Mouse (Mus musculus): ENCODE data around the gene Ak5. TPM values are rescaled to one million over a fixed set of nuclear protein-coding genes. Genes with fewer than 3 reads are reported as not detected.
"Not testable (repeated sequence)": the region's sequence is repeated elsewhere in the genome, so short reads cannot be mapped to it uniquely, and the experiment has no call there.

Ak5 gene
- polyA plus RNA-seq, 1 experiment from 2014 or later: 0.09 TPM

DNA sequence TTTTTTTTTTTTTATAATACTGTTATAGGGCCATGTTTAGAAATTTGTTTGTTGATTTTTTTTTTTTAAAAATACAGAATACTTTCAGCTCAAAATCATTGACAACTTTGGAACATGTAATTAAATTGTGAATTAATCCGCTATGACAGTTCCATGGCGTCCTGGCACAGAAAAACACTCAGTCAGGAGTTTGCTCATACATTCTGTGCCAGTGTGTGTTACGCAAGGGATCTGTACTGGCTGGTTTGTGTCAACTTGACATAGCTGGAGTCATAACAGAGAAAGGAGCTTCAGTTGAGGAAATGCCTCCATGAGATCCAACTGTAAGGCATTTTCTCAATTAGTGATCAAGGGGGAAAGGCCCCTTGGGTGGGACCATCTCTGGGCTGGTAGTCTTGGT is 86.3 kb downstream of the Ak5 start:
- not testable (repeated sequence) for H3K27me3 ChIP-seq (ENCODE audit: control insufficient read depth, insufficient read depth, low read depth, low read length); H3K36me3 ChIP-seq (ENCODE audit: control insufficient read depth, insufficient read depth); H3K4me1 ChIP-seq (ENCODE audit: control insufficient read depth, low read depth, low read length); H3K4me2 ChIP-seq (ENCODE audit: low read depth, low read length); H3K27ac ChIP-seq (ENCODE audit: low read length); H3K9me3 ChIP-seq (replicated peaks; ENCODE audit: control insufficient read depth, low read length); H3K4me3 ChIP-seq (ENCODE audit: low read depth, low read length); H3K9ac ChIP-seq (ENCODE audit: low read depth, low read length); ATAC-seq (ENCODE audit: low read depth)
- 67% methylated on average over 3 of the region's 3 CpGs for WGBS (ENCODE audit: insufficient replicate concordance)

DNA sequence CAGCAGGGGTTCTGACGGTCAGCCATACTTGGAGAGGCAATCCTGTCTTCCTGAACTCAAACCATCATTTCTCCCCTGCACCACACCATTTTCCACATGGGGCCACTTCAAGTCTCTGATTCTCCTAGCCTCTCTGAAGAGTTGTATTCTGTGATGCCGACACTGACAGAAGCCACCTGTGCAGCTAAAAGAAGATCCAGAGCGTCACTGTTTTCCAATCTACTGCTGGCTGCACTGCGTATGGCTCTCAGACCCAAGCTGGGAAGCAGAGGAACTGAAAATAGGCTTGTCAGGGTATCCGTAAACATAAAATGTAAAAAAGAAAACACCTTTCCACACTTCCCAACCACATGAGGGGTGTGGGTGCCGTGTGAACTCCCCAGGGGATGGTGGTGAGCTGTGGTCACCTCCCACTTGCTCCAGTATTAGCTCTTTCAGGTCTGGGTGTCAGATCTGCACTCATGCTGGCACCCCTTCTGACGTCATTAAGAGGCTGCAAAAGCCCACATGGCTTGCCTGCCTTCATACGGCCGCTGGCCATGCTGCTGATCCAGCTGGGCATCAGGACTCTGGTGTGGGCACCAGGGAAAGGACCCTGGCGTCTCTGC is 88.1 kb downstream of the Ak5 start:
- no peak overlapping the region for H3K27ac ChIP-seq (ENCODE audit: low read length)
- H3K9me3 ChIP-seq (replicated peaks; ENCODE audit: control insufficient read depth, low read length): no peaks in the 10 kb centered on the region
- H3K4me2 ChIP-seq (ENCODE audit: low read depth, low read length): no peak overlapping the region
- H3K27me3 ChIP-seq (ENCODE audit: control insufficient read depth, insufficient read depth, low read depth, low read length): no peaks in the 10 kb centered on the region
- no peak overlapping the region for H3K4me3 ChIP-seq (ENCODE audit: low read depth, low read length)
- no peak for ATAC-seq (ENCODE audit: low read depth)
- H3K36me3 ChIP-seq (ENCODE audit: control insufficient read depth, insufficient read depth): no peaks in the 10 kb centered on the region
- no peak overlapping the region for H3K9ac ChIP-seq (ENCODE audit: low read depth, low read length)
- no peaks in the 10 kb centered on the region for H3K4me1 ChIP-seq (ENCODE audit: control insufficient read depth, low read depth, low read length)
- 61% methylated on average over 10 of the region's 10 CpGs for WGBS (ENCODE audit: insufficient replicate concordance)

DNA sequence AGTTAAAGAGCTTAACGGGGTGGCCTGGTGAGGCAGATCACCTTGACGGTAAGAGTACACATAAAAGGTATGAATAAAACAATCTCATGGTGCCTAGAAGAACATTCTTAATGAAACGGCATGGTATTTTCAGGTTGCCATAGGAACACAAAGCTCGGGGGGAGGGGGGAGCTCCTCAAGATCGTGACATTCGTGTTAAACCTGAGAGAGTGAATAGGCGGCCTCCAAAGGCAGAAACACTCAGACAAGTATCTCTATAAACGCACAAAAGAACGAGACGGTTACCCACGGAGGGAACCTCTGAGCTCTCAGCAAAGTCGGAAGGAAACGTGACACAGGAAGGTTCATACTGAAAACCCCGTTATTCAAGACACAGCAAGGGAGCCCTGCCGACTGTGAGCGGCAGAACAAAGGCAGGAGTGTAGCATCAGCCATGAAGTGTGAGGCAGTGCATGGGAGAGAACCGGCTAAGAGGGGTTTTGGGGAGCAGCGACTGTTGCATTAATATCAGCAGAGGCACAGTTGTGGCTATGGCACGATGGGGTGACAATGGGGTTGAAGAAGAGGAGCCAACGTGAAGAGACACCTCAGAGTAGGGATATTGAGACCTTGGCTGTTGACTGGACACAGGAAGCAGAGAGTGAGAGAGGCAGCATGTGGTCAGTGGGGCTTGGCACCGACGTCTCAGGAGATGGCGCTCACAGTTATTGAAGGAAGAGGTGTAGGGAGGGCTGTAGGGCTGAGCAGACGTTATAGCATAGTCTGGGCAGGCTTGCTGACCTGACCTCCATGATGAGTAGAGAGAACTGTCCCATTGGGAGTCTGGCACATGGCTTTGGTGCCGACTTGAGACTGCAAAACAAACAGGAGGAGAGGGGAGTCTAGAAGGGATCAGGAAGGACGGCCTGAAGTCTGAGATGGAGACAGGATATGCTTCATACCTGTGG is 89.6 kb downstream of the Ak5 start:
- Histone ChIP-seq H3K27me3 (ENCODE audit: control insufficient read depth, insufficient read depth, low read depth, low read length) (no peaks in the 10 kb centered on the region), H3K4me3 (ENCODE audit: low read depth, low read length) (no peak overlapping the region), H3K4me1 (ENCODE audit: control insufficient read depth, low read depth, low read length) (no peaks in the 10 kb centered on the region), H3K9ac (ENCODE audit: low read depth, low read length) (no peak overlapping the region), H3K9me3 (replicated peaks; ENCODE audit: control insufficient read depth, low read length) (no peaks in the 10 kb centered on the region), H3K27ac (ENCODE audit: low read length) (no peak overlapping the region), H3K36me3 (ENCODE audit: control insufficient read depth, insufficient read depth) (no peaks in the 10 kb centered on the region), H3K4me2 (ENCODE audit: low read depth, low read length) (no peak overlapping the region)
- no peak for ATAC-seq (ENCODE audit: low read depth)
- 67% methylated on average over 26 of the region's 26 CpGs for WGBS (ENCODE audit: insufficient replicate concordance)

DNA sequence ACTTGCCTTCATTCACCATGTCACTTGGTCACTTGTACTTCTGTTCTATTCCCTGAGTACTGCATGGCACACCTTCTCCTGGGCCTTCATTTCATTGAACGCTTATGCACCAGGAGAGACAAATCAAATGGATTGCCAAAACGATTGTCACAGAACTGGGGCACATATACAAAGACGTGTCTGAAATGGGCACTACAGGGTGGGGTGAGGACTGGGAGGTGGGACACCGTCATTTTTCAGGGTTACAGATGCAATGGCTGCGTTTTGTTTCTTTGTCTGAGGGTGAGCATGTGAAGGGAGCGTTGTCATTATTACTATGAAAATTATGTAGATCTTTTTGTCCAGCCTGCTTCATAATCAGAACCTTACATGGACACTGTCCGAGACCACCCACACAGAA is 90.4 kb downstream of the Ak5 start:
- Histone ChIP-seq H3K36me3 (ENCODE audit: control insufficient read depth, insufficient read depth) (no peaks in the 10 kb centered on the region), H3K9me3 (replicated peaks; ENCODE audit: control insufficient read depth, low read length) (no peaks in the 10 kb centered on the region), H3K4me1 (ENCODE audit: control insufficient read depth, low read depth, low read length) (no peaks in the 10 kb centered on the region), H3K4me2 (ENCODE audit: low read depth, low read length) (no peak overlapping the region), H3K27ac (ENCODE audit: low read length) (no peak overlapping the region), H3K4me3 (ENCODE audit: low read depth, low read length) (no peak overlapping the region), H3K9ac (ENCODE audit: low read depth, low read length) (no peak overlapping the region), H3K27me3 (ENCODE audit: control insufficient read depth, insufficient read depth, low read depth, low read length) (no peaks in the 10 kb centered on the region)
- 73% methylated on average over 7 of the region's 7 CpGs for WGBS (ENCODE audit: insufficient replicate concordance)
- no peak for ATAC-seq (ENCODE audit: low read depth)

DNA sequence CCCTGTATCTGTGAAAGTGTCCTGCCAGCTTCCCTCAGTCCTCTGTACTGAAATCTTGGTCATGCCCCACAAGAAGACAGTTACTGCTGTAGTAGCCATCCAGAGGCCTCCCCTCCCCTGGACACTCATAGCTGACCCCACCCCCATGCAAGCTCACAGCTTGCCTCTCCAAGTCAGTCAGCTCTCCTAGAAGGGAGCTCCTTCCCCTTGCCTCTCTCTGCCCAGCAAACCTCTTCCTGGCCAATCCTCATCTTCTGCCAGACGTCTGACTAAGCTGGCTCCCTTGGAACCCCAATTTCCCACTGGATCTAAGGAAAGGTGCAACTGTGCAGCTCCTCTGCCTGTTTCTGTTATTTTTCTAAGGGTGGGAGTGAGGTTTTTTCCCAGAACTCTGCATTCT is 90.9 kb downstream of the Ak5 start:
- Histone ChIP-seq H3K4me2 (ENCODE audit: low read depth, low read length) (no peak overlapping the region), H3K27ac (ENCODE audit: low read length) (no peak overlapping the region), H3K9me3 (replicated peaks; ENCODE audit: control insufficient read depth, low read length) (no peaks in the 10 kb centered on the region), H3K36me3 (ENCODE audit: control insufficient read depth, insufficient read depth) (no peaks in the 10 kb centered on the region), H3K9ac (ENCODE audit: low read depth, low read length) (no peak overlapping the region), H3K4me3 (ENCODE audit: low read depth, low read length) (no peak overlapping the region), H3K27me3 (ENCODE audit: control insufficient read depth, insufficient read depth, low read depth, low read length) (no peaks in the 10 kb centered on the region), H3K4me1 (ENCODE audit: control insufficient read depth, low read depth, low read length) (no peaks in the 10 kb centered on the region)
- ATAC-seq (ENCODE audit: low read depth): no peak
- 30% methylated on average over 1 of the region's 1 CpGs for WGBS (ENCODE audit: insufficient replicate concordance)

DNA sequence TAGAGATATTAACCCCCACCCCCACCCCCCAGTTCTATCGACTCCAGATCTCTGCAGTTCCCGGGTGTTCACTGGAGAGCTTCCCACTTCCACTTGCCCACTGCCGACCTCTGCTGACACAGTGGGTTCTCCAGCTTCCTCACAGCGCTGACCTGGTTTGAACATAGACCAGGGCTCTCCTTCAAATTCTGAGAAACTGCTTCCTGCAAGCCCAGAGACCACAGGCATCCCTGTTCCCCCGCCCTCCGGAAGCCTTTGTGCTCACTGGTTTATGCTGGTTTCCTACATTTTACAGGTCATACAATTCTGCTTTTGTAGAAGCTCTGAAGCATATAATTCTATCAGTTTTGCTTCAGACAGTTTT is 98.9 kb downstream of the Ak5 start:
- ATAC-seq (ENCODE audit: low read depth): no peak
- H3K4me2 ChIP-seq (ENCODE audit: low read depth, low read length): no peak overlapping the region
- H3K9ac ChIP-seq (ENCODE audit: low read depth, low read length): no peak overlapping the region
- H3K36me3 ChIP-seq (ENCODE audit: control insufficient read depth, insufficient read depth): no peaks in the 10 kb centered on the region
- no peaks in the 10 kb centered on the region for H3K9me3 ChIP-seq (replicated peaks; ENCODE audit: control insufficient read depth, low read length)
- no peak overlapping the region for H3K27ac ChIP-seq (ENCODE audit: low read length)
- H3K27me3 ChIP-seq (ENCODE audit: control insufficient read depth, insufficient read depth, low read depth, low read length): no peaks in the 10 kb centered on the region
- no peak overlapping the region for H3K4me3 ChIP-seq (ENCODE audit: low read depth, low read length)
- no peaks in the 10 kb centered on the region for H3K4me1 ChIP-seq (ENCODE audit: control insufficient read depth, low read depth, low read length)
- WGBS (ENCODE audit: insufficient replicate concordance): 18% methylated on average over 6 of the region's 6 CpGs

DNA sequence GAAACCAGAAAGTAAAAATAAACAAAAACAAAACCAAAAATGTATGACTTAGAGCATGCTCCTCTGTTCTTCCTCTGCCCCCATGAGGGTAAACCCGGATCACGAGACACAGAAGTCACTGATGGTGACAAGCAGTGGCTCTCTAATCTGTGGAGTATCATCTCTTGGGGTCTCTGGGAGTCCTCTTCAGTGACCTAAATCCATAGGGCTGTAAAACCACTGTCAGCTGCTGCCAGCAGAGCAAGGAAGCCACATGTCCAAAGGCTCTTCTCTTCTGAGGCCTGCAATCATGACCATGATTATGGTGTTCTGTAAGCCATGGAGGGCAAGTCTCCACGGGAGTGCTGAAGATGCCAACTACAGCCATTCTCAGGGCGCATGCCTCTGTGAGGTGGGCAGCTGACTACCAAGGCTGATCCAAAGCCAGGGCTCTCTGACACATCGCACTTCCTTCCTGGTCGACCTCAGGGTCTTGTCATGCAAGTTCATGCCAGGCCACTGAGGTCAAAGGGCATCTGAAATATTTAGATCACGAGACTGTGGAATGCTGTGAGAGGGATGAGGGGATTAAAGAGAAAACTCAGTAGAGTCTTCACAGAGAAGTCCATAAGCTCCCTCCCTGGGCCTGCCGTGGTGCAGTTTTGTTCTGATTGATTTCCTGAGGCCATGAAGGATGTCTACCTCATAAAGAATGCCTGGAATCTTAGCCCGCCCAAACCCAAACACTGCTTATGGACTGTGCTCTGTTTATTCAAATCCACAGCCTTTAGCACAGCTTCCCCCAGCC is 99.5 kb downstream of the Ak5 start:
- Histone ChIP-seq H3K4me3 (ENCODE audit: low read depth, low read length) (no peak overlapping the region), H3K4me1 (ENCODE audit: control insufficient read depth, low read depth, low read length) (no peaks in the 10 kb centered on the region), H3K27me3 (ENCODE audit: control insufficient read depth, insufficient read depth, low read depth, low read length) (no peaks in the 10 kb centered on the region), H3K36me3 (ENCODE audit: control insufficient read depth, insufficient read depth) (no peaks in the 10 kb centered on the region), H3K4me2 (ENCODE audit: low read depth, low read length) (no peak overlapping the region), H3K27ac (ENCODE audit: low read length) (no peak overlapping the region), H3K9ac (ENCODE audit: low read depth, low read length) (no peak overlapping the region), H3K9me3 (replicated peaks; ENCODE audit: control insufficient read depth, low read length) (no peaks in the 10 kb centered on the region)
- WGBS (ENCODE audit: insufficient replicate concordance): 46% methylated on average over 9 of the region's 9 CpGs
- ATAC-seq (ENCODE audit: low read depth): no peak

DNA sequence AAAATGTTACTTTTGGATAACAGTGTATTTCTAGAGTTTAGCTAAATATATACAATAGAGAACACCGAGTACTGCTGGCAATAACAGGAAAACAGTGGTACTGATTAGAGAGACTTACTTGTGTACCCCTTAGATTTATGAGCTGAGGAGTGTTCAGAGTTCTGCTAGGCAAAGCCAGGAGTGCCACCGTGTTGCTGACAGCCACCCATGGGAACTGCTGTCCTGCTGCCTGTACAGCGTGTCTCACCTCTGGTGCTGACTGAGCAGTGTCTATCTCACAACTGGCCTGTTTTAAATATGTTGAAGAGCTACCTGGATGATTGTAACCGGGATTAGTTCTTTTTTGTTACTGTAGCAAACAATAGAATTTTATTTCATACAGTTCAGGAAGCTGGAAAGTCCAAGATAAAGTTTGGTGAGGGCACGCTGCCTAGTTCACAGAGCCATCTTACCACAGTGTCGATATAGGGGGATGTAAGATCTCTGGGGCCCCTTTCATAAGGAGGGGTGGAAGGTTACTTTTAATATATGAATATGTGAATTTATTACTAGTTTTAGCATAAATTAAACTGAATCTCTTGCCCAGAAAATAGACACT is 103.5 kb downstream of the Ak5 start:
- Histone ChIP-seq H3K27ac (ENCODE audit: low read length) (no peak overlapping the region), H3K9me3 (replicated peaks; ENCODE audit: control insufficient read depth, low read length) (no peaks in the 10 kb centered on the region), H3K36me3 (ENCODE audit: control insufficient read depth, insufficient read depth) (no peaks in the 10 kb centered on the region), H3K27me3 (ENCODE audit: control insufficient read depth, insufficient read depth, low read depth, low read length) (no peaks in the 10 kb centered on the region), H3K4me2 (ENCODE audit: low read depth, low read length) (no peak overlapping the region), H3K4me1 (ENCODE audit: control insufficient read depth, low read depth, low read length) (no peaks in the 10 kb centered on the region), H3K4me3 (ENCODE audit: low read depth, low read length) (no peak overlapping the region), H3K9ac (ENCODE audit: low read depth, low read length) (no peak overlapping the region)
- WGBS (ENCODE audit: insufficient replicate concordance): 23% methylated on average over 6 of the region's 6 CpGs
- no peak for ATAC-seq (ENCODE audit: low read depth)

Data from liver, embryonic 16.5 days (tissue).